8 mouse cellular contexts compared by ENCODE assay signal in the genomic region with DNA sequence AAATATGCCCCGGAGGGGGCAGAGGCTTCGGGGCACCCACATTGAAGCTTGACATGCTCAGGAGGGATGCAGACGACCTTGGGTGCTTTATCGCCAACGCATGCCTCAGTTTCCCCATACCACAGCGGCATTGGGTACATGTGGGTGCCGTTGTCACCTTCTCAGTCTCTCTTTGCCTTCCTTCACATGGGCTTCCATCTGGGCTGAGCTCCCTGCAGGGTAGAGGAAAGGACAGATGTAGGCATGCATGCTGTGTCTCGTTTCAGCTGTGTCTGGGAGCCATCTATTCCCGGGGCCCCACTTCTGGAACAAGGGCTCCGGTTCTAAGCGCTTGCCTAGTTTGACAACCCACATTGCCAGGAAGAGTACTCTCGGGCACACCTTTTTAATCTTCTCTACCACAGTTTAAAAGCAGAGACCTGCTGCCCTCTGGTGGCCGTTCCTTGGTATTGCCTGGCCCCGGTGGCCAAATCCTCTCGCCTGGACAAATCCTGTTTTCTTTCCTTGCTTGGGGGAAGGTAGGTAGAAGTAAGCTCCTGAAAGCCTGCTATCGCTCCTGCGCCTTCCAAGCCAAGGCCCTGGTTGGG. TPM values are rescaled to one million over a fixed set of nuclear protein-coding genes. Genes with fewer than 3 reads are reported as not detected.
DNase-seq lines count a peak whose midpoint lies in the region; ATAC-seq and TF ChIP-seq lines count a peak whose summit lies in the region.

No protein-coding gene starts in this region.

- no peak overlapping the region for H3ac ChIP-seq in C2C12 (ENCODE audit: control insufficient read depth, insufficient read length, low read depth)

- H3K4me2 ChIP-seq in limb, embryonic 14.5 days (replicated peaks; ENCODE audit: low read depth, low read length, severe bottlenecking), result no peak overlapping the region

- H3K9ac ChIP-seq in limb, embryonic 14.5 days (ENCODE audit: low read depth, low read length, severe bottlenecking), result no peak overlapping the region

- no peak overlapping the region for H3K4me3 ChIP-seq in C2C12 (ENCODE audit: insufficient read depth, poor library complexity, severe bottlenecking)
- no peak overlapping the region for H3K4me3 ChIP-seq in limb, embryonic 14.5 days (replicated peaks; ENCODE audit: low read length)

- H3K9me3 ChIP-seq in limb, embryonic 14.5 days (ENCODE audit: control insufficient read depth, low read length), result no peaks in the 10 kb centered on the region

- peak; percentile 47; the same call in 1 of the 2 replicates for ATAC-seq in limb, embryonic 14.5 days (ENCODE audit: low FRiP score, low read depth)

- no peaks in the 10 kb centered on the region for H3K79me2 ChIP-seq in C2C12 (ENCODE audit: control insufficient read depth, insufficient read depth)

- no peaks in the 10 kb centered on the region for H3K36me3 ChIP-seq in C2C12 (ENCODE audit: control insufficient read depth, insufficient read depth)
- no peaks in the 10 kb centered on the region for H3K36me3 ChIP-seq in limb, embryonic 14.5 days (ENCODE audit: control insufficient read depth, insufficient read depth, low read length)

- 37% methylated on average over 17 of the region's 17 CpGs for WGBS in limb, embryonic 14.5 days

- peaks cover 4% of the 10 kb centered on the region for H3K27me3 ChIP-seq in C2C12 (ENCODE audit: control insufficient read depth, insufficient read depth, insufficient read length)
- H3K27me3 ChIP-seq in limb, embryonic 14.5 days (ENCODE audit: control insufficient read depth, insufficient read depth, low read length), result no peaks in the 10 kb centered on the region

- peak; percentile 69 for DNase-seq in R1 (ENCODE audit: low read depth, low spot score)
- DNase-seq in cerebellum, postnatal 14 days, result peak; percentile 92 to 93
- DNase-seq in frontal cortex, postnatal 25 days (ENCODE audit: low spot score in 2 of 2), result peak; percentile 81 to 83
- DNase-seq in kidney, adult 8-10 months, result peak; percentile 45 to 77
- peak; percentile 79 for DNase-seq in limb, embryonic 14.5 days (ENCODE audit: low spot score)
- peak; percentile 66 for DNase-seq in retina, adult 2 months (ENCODE audit: low read depth, low spot score)
- peak; percentile 76 for DNase-seq in urinary bladder, postnatal 14 days (ENCODE audit: low spot score)

- TF ChIP-seq POLR2A in limb, embryonic 14.5 days (IDR thresholded peaks at IDR 0.05; ENCODE audit: borderline replicate concordance, extremely low read depth, insufficient read depth, insufficient read length), result no peak

- no peak overlapping the region for H3K27ac ChIP-seq in limb, embryonic 14.5 days (replicated peaks; ENCODE audit: low read depth, low read length)

- no peaks in the 10 kb centered on the region for H3K4me1 ChIP-seq in limb, embryonic 14.5 days (ENCODE audit: control insufficient read depth, insufficient read depth, low read length)

- TF ChIP-seq CTCF in C2C12 (IDR thresholded peaks at IDR 0.05; ENCODE audit: control insufficient read depth, insufficient read depth, insufficient read length), result peak; percentile 50

- no peaks in the 10 kb centered on the region for H3K79me3 ChIP-seq in C2C12 (ENCODE audit: low read depth)

TF ChIP-seq in C2C12, 6 proteins besides CTCF, POLR2A, EP300 and RAD21:
- TF ChIP-seq USF1 (IDR thresholded peaks at IDR 0.05; ENCODE audit: low read depth), result no peak

RNA-seq across cellular contexts. Expression of gene Laptm5, which starts 20.8 kb away (rescaled TPM):
- polyA plus RNA-seq in C2C12 (2012; fragmentation: generic; extraction: Trizol), result 0.08 TPM
- polyA plus RNA-seq in limb, embryonic 14.5 days (2012; rRNA removed), result 45.5 and 55.1 TPM in 2 replicates
- polyA plus RNA-seq in limb, embryonic 14.5 days (2014; fragmentation: Nextera tagmentation; extraction: Ambion mirVana), result 69.2 and 75.8 TPM in 2 replicates

RNA-seq across cellular contexts. Expression of gene Matn1, which starts 52.1 kb away (rescaled TPM):
- not detected for polyA plus RNA-seq in C2C12 (2012; fragmentation: generic; extraction: Trizol)
- polyA plus RNA-seq in limb, embryonic 14.5 days (2012; rRNA removed), result 471 and 564 TPM in 2 replicates
- polyA plus RNA-seq in limb, embryonic 14.5 days (2014; fragmentation: Nextera tagmentation; extraction: Ambion mirVana), result 87.5 and 113 TPM in 2 replicates

Comparison
In these comparisons a context has a peak if more than half of its experiments do, and no peak if none do; other contexts are left out.
1. RNA of gene Laptm5, which starts 20.8 kb away (polyA plus RNA-seq): 45.5 to 75.8 TPM in limb, embryonic 14.5 days; 0.08 TPM in C2C12 (single experiment); every median in the first group is over 10 times any median in the second.
2. RNA of gene Matn1, which starts 52.1 kb away (polyA plus RNA-seq): 87.5 to 564 TPM in limb, embryonic 14.5 days; not detected in C2C12 (single experiment); every median in the first group is over 10 times any median in the second.
3. Peak in every context shown above with its lines, with median percentiles within 50 percentile points of each other: DNase-seq.